Mouse (Mus musculus): ENCODE measurements around the gene Luc7l3.

Gene Luc7l3

GRCm38 (mm10) chr11:94321931-94322400 lies at the start of gene Luc7l3:
TSS of gene Luc7l3 (minus strand) at chr11:94321988.
- DNase-seq (ENCODE audit: low read depth, low spot score), result peak; percentile 92

GRCm38 (mm10) chr11:94370809-94371208 lies 49.0 kb upstream of the Luc7l3 start:
- no peak for DNase-seq (ENCODE audit: low read depth, low spot score)

GRCm38 (mm10) chr11:94369981-94370380 lies 48.2 kb upstream of the Luc7l3 start:
- no peak for DNase-seq (ENCODE audit: low read depth, low spot score)

- DNase-seq (ENCODE audit: low read depth, low spot score), result no peak
Observed at GRCm38 (mm10) chr11:94365340-94365739, 43.6 kb upstream of the Luc7l3 start.

- DNase-seq (ENCODE audit: low read depth, low spot score), result no peak
Observed at GRCm38 (mm10) chr11:94363690-94364089, 41.9 kb upstream of the Luc7l3 start.

GRCm38 (mm10) chr11:94362101-94362500 lies 40.3 kb upstream of the Luc7l3 start:
- DNase-seq (ENCODE audit: low read depth, low spot score), result no peak

GRCm38 (mm10) chr11:94361166-94361870 lies 39.5 kb upstream of the Luc7l3 start:
- DNase-seq (ENCODE audit: low read depth, low spot score), result no peak

- DNase-seq (ENCODE audit: low read depth, low spot score), result no peak
Observed at GRCm38 (mm10) chr11:94359168-94359567, 37.4 kb upstream of the Luc7l3 start.

- no peak for DNase-seq (ENCODE audit: low read depth, low spot score)
Observed at GRCm38 (mm10) chr11:94355521-94356217, 33.9 kb upstream of the Luc7l3 start.

GRCm38 (mm10) chr11:94351094-94351493 lies 29.3 kb upstream of the Luc7l3 start:
- DNase-seq (ENCODE audit: low read depth, low spot score), result no peak

GRCm38 (mm10) chr11:94350337-94350736 lies 28.5 kb upstream of the Luc7l3 start:
- no peak for DNase-seq (ENCODE audit: low read depth, low spot score)

GRCm38 (mm10) chr11:94349839-94350238 lies 28.1 kb upstream of the Luc7l3 start:
- no peak for DNase-seq (ENCODE audit: low read depth, low spot score)

GRCm38 (mm10) chr11:94347063-94347575 lies 25.3 kb upstream of the Luc7l3 start:
- no peak for DNase-seq (ENCODE audit: low read depth, low spot score)

GRCm38 (mm10) chr11:94346611-94347010 lies 24.8 kb upstream of the Luc7l3 start:
- DNase-seq (ENCODE audit: low read depth, low spot score), result no peak

GRCm38 (mm10) chr11:94345926-94346325 lies 24.1 kb upstream of the Luc7l3 start:
- DNase-seq (ENCODE audit: low read depth, low spot score), result no peak

- no peak for DNase-seq (ENCODE audit: low read depth, low spot score)
Observed at GRCm38 (mm10) chr11:94344470-94344869, 22.7 kb upstream of the Luc7l3 start.

- DNase-seq (ENCODE audit: low read depth, low spot score), result no peak
Observed at GRCm38 (mm10) chr11:94343955-94344358, 22.2 kb upstream of the Luc7l3 start.

GRCm38 (mm10) chr11:94342114-94342905 lies 20.5 kb upstream of the Luc7l3 start:
- no peak for DNase-seq (ENCODE audit: low read depth, low spot score)

GRCm38 (mm10) chr11:94340948-94341933 lies 19.5 kb upstream of the Luc7l3 start:
- no peak for DNase-seq (ENCODE audit: low read depth, low spot score)

GRCm38 (mm10) chr11:94339732-94340585 lies 18.2 kb upstream of the Luc7l3 start:
- DNase-seq (ENCODE audit: low read depth, low spot score), result peak; percentile 77
